Mouse (Mus musculus): Measurements from ENCODE around the gene Pskh1. TPM values are rescaled to one million over a fixed set of nuclear protein-coding genes. Genes with fewer than 3 reads are reported as not detected.

The Pskh1 gene
- polyA plus RNA-seq, 1 experiment from 2014 or later, result 28.7 TPM

- H3K36me3 ChIP-seq, result peaks cover 9% of the 10 kb centered on the region; the same call in 1 of the 2 replicates
- 44% methylated on average over 5 of the region's 5 CpGs for WGBS
- no peak for ATAC-seq (ENCODE audit: insufficient read depth, low FRiP score, low read depth)
- no peak overlapping the region for H3K4me3 ChIP-seq (replicated peaks)
- H3K9ac ChIP-seq, result no peak overlapping the region
- no peaks in the 10 kb centered on the region for H3K27me3 ChIP-seq (replicated peaks)
- no peaks in the 10 kb centered on the region for H3K9me3 ChIP-seq
- peak overlapping the region; percentile 50 for H3K4me2 ChIP-seq
- H3K27ac ChIP-seq, result peak overlapping the region; percentile 91
- H3K4me1 ChIP-seq, result peaks cover 34% of the 10 kb centered on the region
Measured at GRCm38 (mm10) chr8:105859314-105859713, 40.9 kb upstream of the Pskh1 start.

DNA sequence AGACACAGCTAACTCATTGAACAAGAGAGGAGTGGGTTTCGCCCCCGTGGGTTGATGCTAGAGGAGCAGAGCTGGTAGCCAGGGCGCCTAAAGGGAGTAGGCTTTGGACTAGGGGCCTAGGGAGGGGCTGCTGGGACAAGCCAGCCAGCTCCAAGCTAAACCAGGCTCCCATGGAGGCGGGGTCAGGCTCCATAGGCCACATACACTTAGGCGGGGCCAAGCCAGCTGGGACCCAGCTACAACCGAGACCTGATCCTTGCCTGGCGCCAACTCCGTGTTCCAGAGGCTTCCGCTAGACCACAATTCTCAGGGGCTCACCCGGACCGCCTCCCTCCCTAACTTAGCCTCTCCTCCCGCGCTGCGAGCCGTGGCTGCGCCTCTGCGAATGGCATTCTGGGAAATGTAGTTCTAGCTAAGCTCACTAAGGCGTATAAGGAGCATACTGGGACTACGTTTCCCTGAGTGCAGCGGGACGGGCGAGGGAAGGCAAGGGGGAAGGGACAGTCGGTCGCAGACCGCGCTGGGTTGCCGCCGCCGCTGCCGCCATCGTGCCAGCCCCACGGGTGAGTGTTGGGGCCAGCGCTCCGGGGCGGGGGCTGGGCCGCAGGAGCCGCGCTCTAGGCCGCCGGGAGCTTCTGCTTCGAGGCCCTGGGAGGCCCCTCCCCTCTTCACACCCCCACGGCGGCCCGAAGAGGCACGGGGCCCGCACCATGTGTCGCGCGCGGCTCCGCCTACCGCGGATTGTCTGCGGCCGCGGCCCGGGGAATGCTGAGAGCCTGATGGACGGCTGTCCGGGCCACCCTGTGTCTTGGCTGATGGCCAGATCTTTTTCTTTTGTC is 39.9 kb upstream of the Pskh1 start, which contains the start of gene Nutf2:
Gene Nutf2 (plus strand): TSS at position 438 of the 839 bp plus-strand sequence.
- Histone ChIP-seq H3K4me3 (replicated peaks) (peak within 1 kb of the TSS; percentile 73), H3K4me2 (peak within 1 kb of the TSS; percentile 72), H3K9ac (peak within 1 kb of the TSS; percentile 71), H3K4me1 (peaks cover 34% of the 10 kb centered on the region), H3K36me3 (peaks cover 9% of the 10 kb centered on the region; the same call in 1 of the 2 replicates), H3K9me3 (no peaks in the 10 kb centered on the region), H3K27me3 (replicated peaks) (no peaks in the 10 kb centered on the region), H3K27ac (peak within 1 kb of the TSS; percentile 91)
- peak; percentile 98 for ATAC-seq (ENCODE audit: insufficient read depth, low FRiP score, low read depth)
- WGBS, result under 1% methylated on average over 52 of the region's 59 CpGs

GRCm38 (mm10) chr8:105861951-105862350 is 38.3 kb upstream of the Pskh1 start:
- no peak for ATAC-seq (ENCODE audit: insufficient read depth, low FRiP score, low read depth)
- Histone ChIP-seq H3K4me1 (peaks cover 23% of the 10 kb centered on the region), H3K4me3 (replicated peaks) (peak overlapping the region; percentile 73), H3K4me2 (peak overlapping the region; percentile 72), H3K27me3 (replicated peaks) (no peaks in the 10 kb centered on the region), H3K36me3 (peaks cover 16% of the 10 kb centered on the region), H3K27ac (no peak overlapping the region), H3K9ac (no peak overlapping the region), H3K9me3 (no peaks in the 10 kb centered on the region)
- WGBS, result 14% methylated on average over 1 of the region's 1 CpGs

- Histone ChIP-seq H3K4me1 (0 out of 2 replicates have a peak, but pooled peaks cover 4% of the 10 kb centered on the region), H3K27me3 (replicated peaks) (no peaks in the 10 kb centered on the region), H3K4me3 (replicated peaks) (no peak overlapping the region), H3K4me2 (no peak overlapping the region), H3K9me3 (no peaks in the 10 kb centered on the region), H3K27ac (no peak overlapping the region), H3K36me3 (peaks cover 32% of the 10 kb centered on the region), H3K9ac (no peak overlapping the region)
- ATAC-seq (ENCODE audit: insufficient read depth, low FRiP score, low read depth), result no peak
- 79% methylated on average over 6 of the region's 6 CpGs for WGBS
Measured at GRCm38 (mm10) chr8:105866364-105867029, 33.7 kb upstream of the Pskh1 start.

DNA sequence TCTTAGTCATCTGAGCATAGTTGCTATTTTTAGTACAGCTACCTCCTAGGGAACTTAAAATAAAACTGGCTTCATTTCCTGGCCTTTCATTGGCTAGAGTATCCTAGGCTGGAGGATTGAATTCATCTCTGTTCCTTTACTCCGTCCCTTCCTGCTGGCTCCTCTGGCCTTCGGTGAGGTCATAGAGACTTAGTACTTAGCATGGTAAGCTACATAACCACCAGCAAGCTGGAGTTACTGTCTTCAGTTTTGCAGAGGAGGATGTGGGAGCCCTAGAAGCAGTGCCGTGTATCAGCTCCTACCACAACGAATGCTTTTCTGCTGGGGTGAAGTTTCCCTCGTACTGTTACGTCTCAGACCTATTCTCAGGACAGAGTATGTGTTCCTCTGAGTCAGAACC is 25.9 kb upstream of the Pskh1 start:
- ATAC-seq (ENCODE audit: insufficient read depth, low FRiP score, low read depth), result no peak
- H3K4me1 ChIP-seq, result no peaks in the 10 kb centered on the region
- no peak overlapping the region for H3K4me2 ChIP-seq
- no peak overlapping the region for H3K4me3 ChIP-seq (replicated peaks)
- WGBS, result 83% methylated on average over 6 of the region's 6 CpGs
- H3K27ac ChIP-seq, result no peak overlapping the region
- H3K27me3 ChIP-seq (replicated peaks), result no peaks in the 10 kb centered on the region
- no peak overlapping the region for H3K9ac ChIP-seq
- H3K9me3 ChIP-seq, result no peaks in the 10 kb centered on the region
- H3K36me3 ChIP-seq, result peaks cover 44% of the 10 kb centered on the region

DNA sequence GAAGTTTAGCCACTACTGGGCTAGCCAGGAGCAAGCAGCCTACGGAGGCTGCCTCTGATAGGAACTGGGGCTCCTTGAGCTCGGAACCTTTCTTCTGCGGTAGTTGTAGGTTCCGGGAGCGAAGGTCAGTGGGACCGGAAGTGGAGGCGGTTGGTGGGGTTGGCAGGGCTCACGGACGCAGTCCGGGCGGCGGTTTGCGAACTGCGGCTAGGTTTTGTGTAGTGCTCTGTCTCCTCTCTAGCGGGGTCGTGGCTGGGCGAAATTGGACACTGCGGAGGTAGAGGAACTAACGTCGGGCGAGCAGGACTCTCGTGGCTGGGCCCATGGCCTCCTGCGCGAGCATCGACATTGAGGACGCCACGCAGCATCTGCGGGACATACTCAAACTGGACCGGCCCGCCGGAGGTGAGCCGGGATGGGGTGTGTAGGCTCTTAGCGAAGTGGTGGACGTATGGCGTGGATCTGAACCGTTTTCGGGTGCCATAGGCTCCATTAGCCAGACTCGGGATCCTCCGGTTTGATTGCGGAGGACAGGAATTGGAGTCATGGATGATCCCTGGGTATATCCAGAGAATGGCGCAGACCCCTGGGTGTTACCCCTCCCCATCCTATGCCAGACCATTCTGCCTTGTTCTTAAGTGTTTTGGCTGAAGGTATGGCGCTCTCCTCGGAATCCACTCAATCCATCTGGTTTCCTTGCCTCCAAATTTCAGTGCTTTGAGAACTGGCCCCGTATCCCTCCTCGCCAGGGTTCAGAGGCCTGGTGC is 19.3 kb upstream of the Pskh1 start, which contains the start of gene Edc4:
Gene Edc4 (plus strand): TSS at position 128 of the 767 bp plus-strand sequence.
- WGBS, result under 1% methylated on average over 45 of the region's 45 CpGs
- Histone ChIP-seq H3K9me3 (no peaks in the 10 kb centered on the region), H3K9ac (peak within 1 kb of the TSS; percentile 90), H3K27ac (no peak within 1 kb of the TSS), H3K4me1 (peaks cover 21% of the 10 kb centered on the region), H3K4me3 (replicated peaks) (peak within 1 kb of the TSS; percentile 91), H3K36me3 (peaks cover 42% of the 10 kb centered on the region), H3K4me2 (peak within 1 kb of the TSS; percentile 86), H3K27me3 (replicated peaks) (no peaks in the 10 kb centered on the region)
- ATAC-seq (ENCODE audit: insufficient read depth, low FRiP score, low read depth), result peak; percentile 91

DNA sequence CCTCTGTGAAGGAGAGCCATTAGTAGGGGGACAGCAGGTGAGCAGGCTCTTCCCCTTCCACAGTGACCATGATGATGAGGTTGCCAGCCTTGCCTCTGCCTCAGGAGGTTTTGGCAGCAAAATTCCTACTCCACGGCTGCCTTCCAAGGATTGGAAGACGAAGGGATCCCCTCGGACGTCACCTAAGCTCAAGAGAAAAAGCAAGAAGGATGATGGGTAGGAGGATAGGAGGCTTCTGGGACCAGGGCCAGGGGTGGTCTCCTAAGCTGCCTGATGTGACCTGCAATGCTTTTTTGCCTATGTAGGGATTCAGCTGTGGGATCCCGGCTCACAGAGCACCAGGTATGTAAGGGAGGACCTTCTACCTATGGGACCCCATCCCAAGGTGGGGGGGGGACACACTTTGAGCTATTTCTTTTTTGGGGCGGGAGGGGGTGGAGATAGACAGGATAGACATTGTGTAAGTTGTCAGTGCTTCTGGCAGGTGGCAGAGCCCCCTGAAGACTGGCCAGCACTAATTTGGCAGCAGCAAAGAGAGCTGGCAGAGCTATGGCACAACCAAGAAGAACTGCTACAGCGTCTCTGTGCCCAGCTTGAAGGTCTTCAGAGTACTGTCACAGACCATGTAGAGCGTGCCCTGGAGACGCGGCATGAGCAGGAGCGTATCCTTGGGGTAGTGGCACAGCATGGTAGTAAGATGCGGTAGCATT is 10.3 kb upstream of the Pskh1 start:
- Histone ChIP-seq H3K27me3 (replicated peaks) (no peaks in the 10 kb centered on the region), H3K36me3 (peaks cover 72% of the 10 kb centered on the region), H3K9me3 (no peaks in the 10 kb centered on the region), H3K4me3 (replicated peaks) (no peak overlapping the region), H3K9ac (no peak overlapping the region), H3K27ac (no peak overlapping the region), H3K4me1 (peaks cover 4% of the 10 kb centered on the region; the same call in 1 of the 2 replicates), H3K4me2 (no peak overlapping the region)
- ATAC-seq (ENCODE audit: insufficient read depth, low FRiP score, low read depth), result no peak
- 94% methylated on average over 12 of the region's 12 CpGs for WGBS

- no peak for ATAC-seq (ENCODE audit: insufficient read depth, low FRiP score, low read depth)
- Histone ChIP-seq H3K36me3 (peaks cover 67% of the 10 kb centered on the region), H3K4me2 (no peak overlapping the region), H3K9ac (no peak overlapping the region), H3K27ac (no peak overlapping the region), H3K9me3 (no peaks in the 10 kb centered on the region), H3K4me1 (peaks cover 4% of the 10 kb centered on the region; the same call in 1 of the 2 replicates), H3K27me3 (replicated peaks) (no peaks in the 10 kb centered on the region), H3K4me3 (replicated peaks) (no peak overlapping the region)
- 95% methylated on average over 6 of the region's 6 CpGs for WGBS
Measured at GRCm38 (mm10) chr8:105890870-105891269, 9.4 kb upstream of the Pskh1 start.

GRCm38 (mm10) chr8:105892432-105892831 is 7.8 kb upstream of the Pskh1 start:
- Histone ChIP-seq H3K9ac (no peak overlapping the region), H3K4me3 (replicated peaks) (no peak overlapping the region), H3K27me3 (replicated peaks) (no peaks in the 10 kb centered on the region), H3K27ac (no peak overlapping the region), H3K4me1 (peaks cover 4% of the 10 kb centered on the region; the same call in 1 of the 2 replicates), H3K36me3 (peaks cover 51% of the 10 kb centered on the region), H3K9me3 (no peaks in the 10 kb centered on the region), H3K4me2 (no peak overlapping the region)
- 85% methylated on average over 6 of the region's 6 CpGs for WGBS
- ATAC-seq (ENCODE audit: insufficient read depth, low FRiP score, low read depth), result 0 out of 2 replicates have a peak, but pooled peaks have one; percentile 13

GRCm38 (mm10) chr8:105893339-105893738 is 6.9 kb upstream of the Pskh1 start, which contains the start of gene Nrn1l:
Nrn1l (plus strand) TSS chr8:105893567.
- Histone ChIP-seq H3K9ac (no peak within 1 kb of the TSS), H3K4me2 (peak within 1 kb of the TSS; percentile 24; the same call in 1 of the 2 replicates)
- WGBS, result 17% methylated on average over 11 of the region's 11 CpGs

More at GRCm38 (mm10) chr8:105893339-105893738, 6.9 kb upstream of the Pskh1 start, which contains the start of gene Nrn1l:
- Histone ChIP-seq H3K27me3 (replicated peaks) (no peaks in the 10 kb centered on the region), H3K4me3 (replicated peaks) (no peak within 1 kb of the TSS), H3K36me3 (peaks cover 42% of the 10 kb centered on the region), H3K9me3 (no peaks in the 10 kb centered on the region), H3K4me1 (peaks cover 4% of the 10 kb centered on the region; the same call in 1 of the 2 replicates), H3K27ac (no peak within 1 kb of the TSS)
- peak; percentile 80; the same call in 1 of the 2 replicates for ATAC-seq (ENCODE audit: insufficient read depth, low FRiP score, low read depth)

All from stomach, embryonic 15.5 days (tissue).